ENCODE assay signal across 8 mouse cellular contexts in genomic region chr2:155848291-155848690, GRCm38 (mm10). TPM values are rescaled to one million over a fixed set of nuclear protein-coding genes. Genes with fewer than 3 reads are reported as not detected.
A peak's percentile ranks its signal among the peaks of the same experiment; 100 is the strongest.
DNase-seq lines count a peak whose midpoint lies in the region; ATAC-seq lines count a peak whose summit lies in the region.

No protein-coding gene starts in this region.

- ATAC-seq in heart, embryonic 11.5 days (replicated peaks; ENCODE audit: insufficient number of reproducible peaks, low FRiP score, low TSS enrichment): no peak
- ATAC-seq in cerebellum, adult (ENCODE audit: insufficient number of reproducible peaks, low FRiP score, low TSS enrichment): peak; percentile 49; the same call in 1 of the 2 replicates
- no peak for ATAC-seq in midbrain, embryonic 14.5 days (ENCODE audit: low FRiP score, low TSS enrichment)

- no peaks in the 10 kb centered on the region for H3K9me3 ChIP-seq in heart, embryonic 11.5 days (replicated peaks; ENCODE audit: control insufficient read depth, low read length)
- H3K9me3 ChIP-seq in midbrain, embryonic 14.5 days (ENCODE audit: control insufficient read depth, low read length): no peaks in the 10 kb centered on the region

- no peak overlapping the region for H3K9ac ChIP-seq in heart, embryonic 11.5 days (ENCODE audit: low read depth, low read length)
- H3K9ac ChIP-seq in midbrain, embryonic 14.5 days (replicated peaks; ENCODE audit: low read length): no peak overlapping the region

- no peak overlapping the region for H3K4me3 ChIP-seq in heart, embryonic 11.5 days (ENCODE audit: low read depth, low read length)
- no peak overlapping the region for H3K4me3 ChIP-seq in midbrain, embryonic 14.5 days (replicated peaks; ENCODE audit: low read depth, low read length)

- DNase-seq in heart, adult 11 months: peak; percentile 93
- peak; percentile 36 to 91 for DNase-seq in frontal cortex, adult 2 months (ENCODE audit: extremely low spot score in 1 of 2, low spot score in 1 of 2)
- peak; percentile 86 for DNase-seq in induced T-regulatory cell, adult 2 months (ENCODE audit: low read depth)
- DNase-seq in left cerebral cortex, postnatal 10 days (ENCODE audit: extremely low spot score in 1 of 2, low spot score in 2 of 2): peak; percentile 72 to 80
- peak; percentile 86 for DNase-seq in midbrain, embryonic 14.5 days
- peak; percentile 32 to 71 for DNase-seq in spleen, adult 18-20 months

- no peaks in the 10 kb centered on the region for H3K27me3 ChIP-seq in heart, embryonic 11.5 days (ENCODE audit: control insufficient read depth, insufficient read depth, low read length)
- no peaks in the 10 kb centered on the region for H3K27me3 ChIP-seq in midbrain, embryonic 14.5 days (ENCODE audit: control insufficient read depth, insufficient read depth, low read length)

- H3K4me2 ChIP-seq in heart, embryonic 11.5 days: no peak overlapping the region
- no peak overlapping the region for H3K4me2 ChIP-seq in midbrain, embryonic 14.5 days (ENCODE audit: low read length)

- H3K4me1 ChIP-seq in heart, embryonic 11.5 days (ENCODE audit: control insufficient read depth, insufficient read depth, low read length): no peaks in the 10 kb centered on the region
- no peaks in the 10 kb centered on the region for H3K4me1 ChIP-seq in midbrain, embryonic 14.5 days (ENCODE audit: control insufficient read depth, insufficient read depth, low read length)

- 30% methylated on average over 6 of the region's 6 CpGs for WGBS in heart, embryonic 11.5 days (ENCODE audit: insufficient replicate concordance)
- 28% methylated on average over 6 of the region's 6 CpGs for WGBS in midbrain, embryonic 14.5 days

- no peak overlapping the region for H3K27ac ChIP-seq in heart, embryonic 11.5 days (ENCODE audit: low read depth, low read length)
- no peak overlapping the region for H3K27ac ChIP-seq in midbrain, embryonic 14.5 days (replicated peaks; ENCODE audit: low read depth, low read length)

- H3K36me3 ChIP-seq in heart, embryonic 11.5 days (ENCODE audit: control insufficient read depth, insufficient read depth, low read length): peaks cover 25% of the 10 kb centered on the region
- H3K36me3 ChIP-seq in midbrain, embryonic 14.5 days (ENCODE audit: control insufficient read depth, insufficient read depth, low read length): peaks cover 62% of the 10 kb centered on the region

- intact Hi-C loops in left cerebral cortex, postnatal 10 days (cut with DNase I): loop anchor here (1.0 kb wide), 1 partner anchor 98 kb away; no protein-coding TSS in a partner anchor

RNA-seq across cellular contexts. Expression of gene Fam83c, which starts 13.6 kb away (rescaled TPM):
- 0.06 and 0.15 TPM in 2 replicates for polyA plus RNA-seq in heart, embryonic 11.5 days (2014; fragmentation: Nextera tagmentation; extraction: Ambion mirVana)
- not detected in 2 replicates for polyA plus RNA-seq in frontal cortex, adult 2 months (2012; rRNA removed)
- total RNA-seq in left cerebral cortex, postnatal 10 days (2021): not detected
- polyA plus RNA-seq in midbrain, embryonic 14.5 days (2014; fragmentation: Nextera tagmentation; extraction: Ambion mirVana): 0.38 and 0.41 TPM in 2 replicates

RNA-seq across cellular contexts. Expression of gene Eif6, which starts 21.6 kb away (rescaled TPM):
- 138 and 148 TPM in 2 replicates for polyA plus RNA-seq in heart, embryonic 11.5 days (2014; fragmentation: Nextera tagmentation; extraction: Ambion mirVana)
- 69.1 and 75.1 TPM in 2 replicates for polyA plus RNA-seq in frontal cortex, adult 2 months (2012; rRNA removed)
- total RNA-seq in left cerebral cortex, postnatal 10 days (2021): 10 to 100 TPM; 76.0 to 87.8 TPM
- polyA plus RNA-seq in midbrain, embryonic 14.5 days (2014; fragmentation: Nextera tagmentation; extraction: Ambion mirVana): 129 and 134 TPM in 2 replicates

RNA-seq across cellular contexts. Expression of gene BC029722, which starts 29.1 kb away (rescaled TPM):
- polyA plus RNA-seq in heart, embryonic 11.5 days (2014; fragmentation: Nextera tagmentation; extraction: Ambion mirVana): 5.6 and 5.7 TPM in 2 replicates
- 81.7 and 83.7 TPM in 2 replicates for polyA plus RNA-seq in frontal cortex, adult 2 months (2012; rRNA removed)
- total RNA-seq in left cerebral cortex, postnatal 10 days (2021): 10 to 100 TPM; 36.8 to 39.4 TPM
- 25.5 and 38.5 TPM in 2 replicates for polyA plus RNA-seq in midbrain, embryonic 14.5 days (2014; fragmentation: Nextera tagmentation; extraction: Ambion mirVana)
